Mouse (Mus musculus) erythroblast, embryonic 14.5 days (primary cell): Measurements from ENCODE around the gene Adam12. TPM values are rescaled to one million over a fixed set of nuclear protein-coding genes. Genes with fewer than 3 reads are reported as not detected.

Experiments used
- H3K27me3 ChIP-seq: 2 replicates; pipeline ENCODE4 v1.6.1; 2012; ENCODE audit warnings: inconsistent platforms; ENCODE audit not compliant: control insufficient read depth
- H3K36me3 ChIP-seq: 2 replicates; pipeline ENCODE4 v1.6.1; 2012; ENCODE audit warnings: mild to moderate bottlenecking, inconsistent platforms; ENCODE audit not compliant: control insufficient read depth
- H3K4me1 ChIP-seq: 2 replicates; pipeline ENCODE4 v1.6.1; 2012; ENCODE audit warnings: inconsistent platforms; ENCODE audit not compliant: control insufficient read depth
- H3K4me3 ChIP-seq: replicated peaks from 2 replicates; pipeline ENCODE3; 2012; ENCODE audit warnings: moderate library complexity, mild to moderate bottlenecking, inconsistent platforms
- H3K9me3 ChIP-seq: 2 replicates; pipeline ENCODE4 v1.6.1; 2012; ENCODE audit warnings: low read length, inconsistent platforms, mixed read lengths; ENCODE audit not compliant: control insufficient read depth
- GATA1 ChIP-seq: IDR thresholded peaks from 2 replicates; pipeline ENCODE4 v1.6.1; 2012; ENCODE audit warnings: low read length, inconsistent platforms, mixed read lengths
- TAL1 ChIP-seq: IDR thresholded peaks from 3 replicates; pipeline ENCODE4 v1.6.1; 2012; ENCODE audit warnings: low read length, inconsistent platforms, mixed read lengths
- polyA plus RNA-seq: library from polyadenylated mRNA; stranded (reverse); fragments of >175 nt; gene quantifications from 2 replicates; pipeline ENCODE4 v1.2.3, GENCODE M21; 2012

The Adam12 gene
- polyA plus RNA-seq, 1 experiment: 0.01 TPM

- TF ChIP-seq TAL1 (no peak), GATA1 (no peak)
- H3K9me3 ChIP-seq: no peaks in the 10 kb centered on the region
- no peak overlapping the region for H3K4me3 ChIP-seq
- no peaks in the 10 kb centered on the region for H3K36me3 ChIP-seq
- no peaks in the 10 kb centered on the region for H3K27me3 ChIP-seq
- no peaks in the 10 kb centered on the region for H3K4me1 ChIP-seq
Measured at GRCm38 (mm10) chr7:134167586-134167985, 64.4 kb downstream of the Adam12 start.

- H3K9me3 ChIP-seq: no peaks in the 10 kb centered on the region
- TF ChIP-seq GATA1: no peak
- TF ChIP-seq TAL1: no peak
- no peak overlapping the region for H3K4me3 ChIP-seq
- no peaks in the 10 kb centered on the region for H3K4me1 ChIP-seq
- no peaks in the 10 kb centered on the region for H3K27me3 ChIP-seq
- H3K36me3 ChIP-seq: no peaks in the 10 kb centered on the region
Measured at GRCm38 (mm10) chr7:134163751-134164150, 68.2 kb downstream of the Adam12 start.

GRCm38 (mm10) chr7:134162886-134163285 lies 69.1 kb downstream of the Adam12 start:
- H3K9me3 ChIP-seq: no peaks in the 10 kb centered on the region
- H3K36me3 ChIP-seq: no peaks in the 10 kb centered on the region
- no peaks in the 10 kb centered on the region for H3K27me3 ChIP-seq
- H3K4me1 ChIP-seq: no peaks in the 10 kb centered on the region
- TF ChIP-seq GATA1 (no peak), TAL1 (no peak)
- no peak overlapping the region for H3K4me3 ChIP-seq

- Histone ChIP-seq H3K4me3 (no peak overlapping the region), H3K9me3 (no peaks in the 10 kb centered on the region), H3K4me1 (no peaks in the 10 kb centered on the region), H3K27me3 (no peaks in the 10 kb centered on the region), H3K36me3 (no peaks in the 10 kb centered on the region)
- no peak for TF ChIP-seq GATA1
Measured at GRCm38 (mm10) chr7:134159608-134160007, 72.3 kb downstream of the Adam12 start.

- TF ChIP-seq GATA1 (no peak), TAL1 (no peak)
- Histone ChIP-seq H3K4me3 (no peak overlapping the region), H3K9me3 (no peaks in the 10 kb centered on the region; the same call in 1 of the 2 replicates), H3K4me1 (no peaks in the 10 kb centered on the region), H3K36me3 (no peaks in the 10 kb centered on the region), H3K27me3 (no peaks in the 10 kb centered on the region)
Measured at GRCm38 (mm10) chr7:134151330-134151729, 80.6 kb downstream of the Adam12 start.

- H3K4me3 ChIP-seq: no peak overlapping the region
Measured at GRCm38 (mm10) chr7:134150305-134150704, 81.6 kb downstream of the Adam12 start.

GRCm38 (mm10) chr7:134149351-134149750 lies 82.6 kb downstream of the Adam12 start:
- Histone ChIP-seq H3K36me3 (no peaks in the 10 kb centered on the region), H3K4me1 (no peaks in the 10 kb centered on the region), H3K27me3 (no peaks in the 10 kb centered on the region), H3K4me3 (no peak overlapping the region), H3K9me3 (no peaks in the 10 kb centered on the region; the same call in 1 of the 2 replicates)
- TF ChIP-seq TAL1 (no peak), GATA1 (no peak)

More at GRCm38 (mm10) chr7:134150305-134150704, 81.6 kb downstream of the Adam12 start:
- TF ChIP-seq TAL1: no peak
- TF ChIP-seq GATA1: no peak
- Histone ChIP-seq H3K27me3 (no peaks in the 10 kb centered on the region), H3K9me3 (no peaks in the 10 kb centered on the region; the same call in 1 of the 2 replicates), H3K4me1 (no peaks in the 10 kb centered on the region), H3K36me3 (no peaks in the 10 kb centered on the region)

- no peaks in the 10 kb centered on the region for H3K36me3 ChIP-seq
- no peaks in the 10 kb centered on the region for H3K4me1 ChIP-seq
- no peaks in the 10 kb centered on the region; the same call in 1 of the 2 replicates for H3K9me3 ChIP-seq
- H3K27me3 ChIP-seq: no peaks in the 10 kb centered on the region
- H3K4me3 ChIP-seq: no peak overlapping the region
- TF ChIP-seq GATA1: no peak
- no peak for TF ChIP-seq TAL1
Measured at GRCm38 (mm10) chr7:134147561-134147960, 84.4 kb downstream of the Adam12 start.

- no peak for TF ChIP-seq TAL1
- H3K36me3 ChIP-seq: no peaks in the 10 kb centered on the region
- H3K9me3 ChIP-seq: no peaks in the 10 kb centered on the region; the same call in 1 of the 2 replicates
- H3K4me3 ChIP-seq: no peak overlapping the region
- H3K27me3 ChIP-seq: no peaks in the 10 kb centered on the region
- no peaks in the 10 kb centered on the region for H3K4me1 ChIP-seq
Measured at GRCm38 (mm10) chr7:134146821-134147220, 85.1 kb downstream of the Adam12 start.

GRCm38 (mm10) chr7:134144111-134144510 lies 87.8 kb downstream of the Adam12 start:
- Histone ChIP-seq H3K27me3 (no peaks in the 10 kb centered on the region), H3K4me1 (no peaks in the 10 kb centered on the region), H3K9me3 (no peaks in the 10 kb centered on the region; the same call in 1 of the 2 replicates), H3K36me3 (no peaks in the 10 kb centered on the region), H3K4me3 (no peak overlapping the region)
- no peak for TF ChIP-seq TAL1
